Mouse (Mus musculus): ENCODE data around the gene Tle2. TPM values are rescaled to one million over a fixed set of nuclear protein-coding genes. Genes with fewer than 3 reads are reported as not detected.

Gene Tle2
- polyA plus RNA-seq, 1 experiment from 2014 or later = 2.2 TPM

DNA sequence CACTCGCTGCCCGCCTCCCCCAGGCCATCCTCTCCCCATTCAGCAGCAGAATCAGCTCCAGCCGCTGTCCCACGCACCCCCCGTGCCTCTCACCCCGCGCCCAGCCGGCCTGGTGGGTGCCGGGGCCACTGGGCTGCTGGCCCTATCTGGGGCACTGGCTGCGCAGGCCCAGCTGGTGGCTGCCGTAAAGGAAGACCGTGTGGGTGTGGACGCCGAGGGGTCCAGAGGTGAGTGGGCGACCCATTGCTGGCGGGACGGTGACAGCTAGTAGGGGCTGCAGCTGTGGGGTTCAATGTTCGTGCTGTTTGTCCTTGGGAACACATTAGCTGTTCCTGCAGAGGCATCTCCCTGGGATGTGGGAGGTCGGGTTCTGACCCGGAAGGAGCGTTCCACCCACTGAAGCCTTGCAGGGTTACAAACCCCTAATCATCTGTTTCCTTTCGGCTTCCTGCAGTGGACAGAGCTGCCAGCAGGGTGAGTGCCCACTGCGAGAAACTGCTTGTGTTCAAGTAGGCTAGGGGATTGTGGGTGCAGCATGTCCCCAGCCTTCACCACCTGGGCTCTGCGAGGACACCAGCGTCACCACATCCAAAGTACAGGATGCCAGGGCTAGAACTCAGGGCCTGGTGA, 6.2 kb downstream of the Tle2 start:
- H3K4me3 ChIP-seq (ENCODE audit: low read depth, low read length) = no peak overlapping the region
- no peaks in the 10 kb centered on the region for H3K36me3 ChIP-seq (replicated peaks; ENCODE audit: insufficient read depth, low read length)
- H3K27ac ChIP-seq (ENCODE audit: low read depth) = no peak overlapping the region
- peaks cover 9% of the 10 kb centered on the region; the same call in 1 of the 2 replicates for H3K27me3 ChIP-seq (ENCODE audit: insufficient read depth, low read length)
- peak overlapping the region; percentile 42 for H3K4me2 ChIP-seq (ENCODE audit: low read depth, low read length)
- peaks cover 10% of the 10 kb centered on the region for H3K4me1 ChIP-seq (ENCODE audit: insufficient read depth)
- 33% methylated on average over 25 of the region's 25 CpGs for WGBS (ENCODE audit: insufficient replicate concordance)
- ATAC-seq (peak; percentile 52), DNase-seq (no peak)
- no peaks in the 10 kb centered on the region for H3K9me3 ChIP-seq (ENCODE audit: low read length)
- peak; percentile 60 for TF ChIP-seq CTCF (IDR thresholded peaks at IDR 0.05; ENCODE audit: low read depth)
- no peak for TF ChIP-seq EP300 (IDR thresholded peaks at IDR 0.05; ENCODE audit: low read depth)
- H3K9ac ChIP-seq (replicated peaks) = no peak overlapping the region

DNA sequence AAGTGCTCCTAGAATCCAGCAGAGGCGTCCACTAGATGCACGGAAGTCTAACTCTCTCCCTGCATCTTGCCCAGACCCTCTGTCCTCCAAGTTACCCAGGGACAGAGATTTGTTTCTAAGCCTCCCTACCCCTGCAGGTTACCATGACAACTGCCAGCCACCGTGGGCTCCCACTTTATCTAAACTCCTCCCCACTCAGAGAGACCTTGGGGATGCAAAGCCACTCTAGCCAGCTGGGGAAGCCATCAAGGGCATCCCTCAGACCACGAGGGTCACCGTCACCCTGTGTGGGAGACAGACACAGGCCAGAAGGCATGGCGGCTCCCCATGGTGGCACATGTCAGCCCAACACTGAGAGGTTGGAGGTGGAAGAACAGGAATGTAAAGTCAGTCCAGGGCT, 9.0 kb downstream of the Tle2 start:
- H3K4me2 ChIP-seq (ENCODE audit: low read depth, low read length) = no peak overlapping the region
- WGBS (ENCODE audit: insufficient replicate concordance) = 61% methylated on average over 6 of the region's 6 CpGs
- 0 out of 2 replicates have a peak, but pooled peaks cover 3% of the 10 kb centered on the region for H3K27me3 ChIP-seq (ENCODE audit: insufficient read depth, low read length)
- no peaks in the 10 kb centered on the region for H3K36me3 ChIP-seq (replicated peaks; ENCODE audit: insufficient read depth, low read length)
- no peaks in the 10 kb centered on the region for H3K9me3 ChIP-seq (ENCODE audit: low read length)
- no peak overlapping the region for H3K4me3 ChIP-seq (ENCODE audit: low read depth, low read length)
- TF ChIP-seq CTCF (IDR thresholded peaks at IDR 0.05; ENCODE audit: low read depth) (no peak), EP300 (IDR thresholded peaks at IDR 0.05; ENCODE audit: low read depth) (no peak)
- peaks cover 4% of the 10 kb centered on the region; the same call in 1 of the 2 replicates for H3K4me1 ChIP-seq (ENCODE audit: insufficient read depth)
- H3K27ac ChIP-seq (ENCODE audit: low read depth) = no peak overlapping the region
- ATAC-seq (no peak), DNase-seq (no peak)
- no peak overlapping the region for H3K9ac ChIP-seq (replicated peaks)

DNA sequence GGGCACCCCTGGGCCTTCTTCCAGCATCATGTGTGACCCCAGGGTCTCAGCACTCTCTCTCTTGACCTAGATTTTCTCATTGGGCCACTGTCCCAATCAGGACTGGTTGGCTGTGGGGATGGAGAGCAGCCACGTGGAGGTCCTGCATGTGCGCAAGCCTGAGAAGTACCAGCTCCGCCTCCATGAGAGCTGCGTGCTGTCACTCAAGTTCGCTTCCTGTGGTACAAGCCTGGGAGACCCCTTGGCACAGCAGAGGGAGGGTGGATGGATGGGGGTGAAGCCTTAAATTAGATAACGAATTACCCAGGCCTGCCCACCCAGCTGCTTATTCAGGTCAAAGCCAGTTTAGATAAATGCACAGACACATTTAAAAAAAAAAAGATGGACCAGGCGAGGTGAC, 14.4 kb downstream of the Tle2 start:
- Histone ChIP-seq H3K9ac (replicated peaks) (no peak overlapping the region), H3K4me3 (ENCODE audit: low read depth, low read length) (no peak overlapping the region), H3K27ac (ENCODE audit: low read depth) (no peak overlapping the region), H3K36me3 (replicated peaks; ENCODE audit: insufficient read depth, low read length) (no peaks in the 10 kb centered on the region), H3K4me1 (ENCODE audit: insufficient read depth) (no peaks in the 10 kb centered on the region), H3K4me2 (ENCODE audit: low read depth, low read length) (no peak overlapping the region), H3K9me3 (ENCODE audit: low read length) (no peaks in the 10 kb centered on the region), H3K27me3 (ENCODE audit: insufficient read depth, low read length) (no peaks in the 10 kb centered on the region)
- TF ChIP-seq CTCF (IDR thresholded peaks at IDR 0.05; ENCODE audit: low read depth) (no peak), EP300 (IDR thresholded peaks at IDR 0.05; ENCODE audit: low read depth) (no peak)
- ATAC-seq = no peak
- DNase-seq = no peak
- 70% methylated on average over 7 of the region's 7 CpGs for WGBS (ENCODE audit: insufficient replicate concordance)

DNA sequence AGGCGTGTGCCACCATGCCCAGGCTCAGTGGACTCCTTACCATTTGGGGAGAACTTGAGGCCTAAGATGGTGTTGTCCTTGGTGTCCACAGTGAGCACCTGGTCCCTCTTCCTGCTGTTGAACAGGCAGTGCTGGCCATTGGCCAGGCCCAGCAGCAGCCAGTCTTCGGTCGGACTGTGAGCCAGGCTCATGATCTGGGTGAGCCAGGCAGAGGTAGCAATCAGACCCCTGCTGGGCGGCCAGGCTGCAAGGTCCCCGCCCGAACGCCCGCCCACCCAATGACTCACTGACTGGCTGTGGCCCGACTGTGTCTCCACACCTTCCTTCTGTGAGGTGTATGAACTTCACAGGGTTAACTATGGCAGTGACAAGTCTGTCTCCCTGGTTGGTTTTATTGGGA, 17.5 kb downstream of the Tle2 start:
- Histone ChIP-seq H3K4me1 (ENCODE audit: insufficient read depth) (peaks cover 8% of the 10 kb centered on the region), H3K36me3 (replicated peaks; ENCODE audit: insufficient read depth, low read length) (no peaks in the 10 kb centered on the region), H3K27me3 (ENCODE audit: insufficient read depth, low read length) (no peaks in the 10 kb centered on the region), H3K4me2 (ENCODE audit: low read depth, low read length) (no peak overlapping the region), H3K27ac (ENCODE audit: low read depth) (no peak overlapping the region), H3K4me3 (ENCODE audit: low read depth, low read length) (no peak overlapping the region), H3K9me3 (ENCODE audit: low read length) (no peaks in the 10 kb centered on the region), H3K9ac (replicated peaks) (no peak overlapping the region)
- ATAC-seq = no peak
- DNase-seq = no peak
- TF ChIP-seq CTCF (IDR thresholded peaks at IDR 0.05; ENCODE audit: low read depth) (no peak), EP300 (IDR thresholded peaks at IDR 0.05; ENCODE audit: low read depth) (no peak)
- 80% methylated on average over 9 of the region's 9 CpGs for WGBS (ENCODE audit: insufficient replicate concordance)

DNA sequence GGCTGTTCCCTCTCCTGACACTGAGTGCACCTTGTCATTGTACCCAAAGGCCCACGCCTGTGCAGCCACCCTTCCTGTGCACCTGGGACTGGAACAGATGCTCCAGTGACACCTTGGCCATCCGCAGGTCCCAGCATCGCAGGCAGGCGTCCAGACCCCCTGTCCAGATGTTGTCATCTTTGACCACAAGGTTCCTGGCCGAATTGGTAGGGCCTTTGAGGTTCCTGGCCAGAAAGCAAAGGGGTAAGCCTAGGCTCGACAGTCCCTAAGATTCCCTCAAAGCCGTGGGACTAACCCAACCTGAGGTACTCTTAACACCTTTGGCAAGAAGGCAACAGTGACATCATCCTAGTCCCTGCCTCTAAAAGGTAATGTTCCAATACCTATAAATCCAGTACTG, 18.3 kb downstream of the Tle2 start:
- Histone ChIP-seq H3K36me3 (replicated peaks; ENCODE audit: insufficient read depth, low read length) (no peaks in the 10 kb centered on the region), H3K4me2 (ENCODE audit: low read depth, low read length) (no peak overlapping the region), H3K4me1 (ENCODE audit: insufficient read depth) (peaks cover 15% of the 10 kb centered on the region), H3K9ac (replicated peaks) (no peak overlapping the region), H3K9me3 (ENCODE audit: low read length) (no peaks in the 10 kb centered on the region), H3K27ac (ENCODE audit: low read depth) (no peak overlapping the region), H3K4me3 (ENCODE audit: low read depth, low read length) (no peak overlapping the region), H3K27me3 (ENCODE audit: insufficient read depth, low read length) (no peaks in the 10 kb centered on the region)
- DNase-seq (no peak), ATAC-seq (no peak)
- 78% methylated on average over 7 of the region's 7 CpGs for WGBS (ENCODE audit: insufficient replicate concordance)
- TF ChIP-seq EP300 (IDR thresholded peaks at IDR 0.05; ENCODE audit: low read depth) = no peak
- no peak for TF ChIP-seq CTCF (IDR thresholded peaks at IDR 0.05; ENCODE audit: low read depth)

DNA sequence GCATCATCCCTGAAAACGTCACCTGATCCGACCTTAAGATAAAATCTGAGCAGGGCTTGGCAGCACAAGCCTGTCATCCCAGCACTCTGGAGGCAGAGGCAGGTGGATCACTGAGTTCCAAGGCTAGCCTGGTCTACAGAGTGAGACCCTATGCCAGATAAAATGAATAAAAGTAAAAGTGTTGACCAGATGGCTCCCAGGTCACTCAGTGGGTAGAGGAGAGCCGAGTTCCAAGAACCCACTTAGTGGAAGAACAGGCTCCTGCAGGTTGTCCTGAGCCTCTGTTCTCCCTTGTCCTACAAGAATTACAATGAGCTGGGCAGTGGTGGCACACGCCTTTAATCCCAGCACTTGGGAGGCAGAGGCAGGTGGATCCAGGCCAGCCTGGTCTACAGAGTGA, 18.9 kb downstream of the Tle2 start:
- H3K4me2 ChIP-seq (ENCODE audit: low read depth, low read length) = no peak overlapping the region
- peaks cover 17% of the 10 kb centered on the region for H3K4me1 ChIP-seq (ENCODE audit: insufficient read depth)
- H3K9me3 ChIP-seq (ENCODE audit: low read length) = no peaks in the 10 kb centered on the region
- 68% methylated on average over 4 of the region's 4 CpGs for WGBS (ENCODE audit: insufficient replicate concordance)
- no peak overlapping the region for H3K4me3 ChIP-seq (ENCODE audit: low read depth, low read length)
- no peaks in the 10 kb centered on the region for H3K27me3 ChIP-seq (ENCODE audit: insufficient read depth, low read length)
- TF ChIP-seq CTCF (IDR thresholded peaks at IDR 0.05; ENCODE audit: low read depth) = no peak
- no peak for TF ChIP-seq EP300 (IDR thresholded peaks at IDR 0.05; ENCODE audit: low read depth)
- no peak overlapping the region for H3K9ac ChIP-seq (replicated peaks)
- no peaks in the 10 kb centered on the region for H3K36me3 ChIP-seq (replicated peaks; ENCODE audit: insufficient read depth, low read length)
- no peak overlapping the region for H3K27ac ChIP-seq (ENCODE audit: low read depth)
- no peak for DNase-seq
- no peak for ATAC-seq

Measured in liver, postnatal 0 days (tissue).